Mouse (Mus musculus): ENCODE results near the gene Nrf1.

The Nrf1 gene

DNA sequence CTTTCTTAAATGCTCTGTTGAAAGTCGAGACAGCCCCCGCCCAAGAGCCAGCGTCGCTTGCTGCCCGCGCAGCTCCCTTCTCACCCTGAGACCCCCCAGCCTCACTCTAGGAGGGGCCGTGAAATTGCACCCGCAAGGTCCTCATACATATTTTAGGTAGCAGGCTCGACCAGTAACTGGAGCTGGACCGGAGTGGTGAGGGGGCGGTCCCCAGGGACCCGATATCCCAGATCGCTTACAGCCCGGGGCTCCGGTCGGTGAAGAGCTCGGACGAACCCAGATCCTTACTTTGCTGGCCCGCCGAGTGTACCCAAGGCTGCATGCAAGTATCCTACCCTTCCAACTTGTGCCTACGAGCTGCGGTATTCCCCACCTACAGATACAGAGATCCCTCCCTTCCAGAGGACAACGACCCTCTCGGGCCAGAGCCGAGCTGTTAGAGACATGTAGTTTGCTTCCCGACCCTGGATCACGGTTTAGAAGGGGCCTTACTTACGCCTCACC, 128.2 kb downstream of the Nrf1 start:
- DNase-seq (ENCODE audit: low spot score) = no peak

DNA sequence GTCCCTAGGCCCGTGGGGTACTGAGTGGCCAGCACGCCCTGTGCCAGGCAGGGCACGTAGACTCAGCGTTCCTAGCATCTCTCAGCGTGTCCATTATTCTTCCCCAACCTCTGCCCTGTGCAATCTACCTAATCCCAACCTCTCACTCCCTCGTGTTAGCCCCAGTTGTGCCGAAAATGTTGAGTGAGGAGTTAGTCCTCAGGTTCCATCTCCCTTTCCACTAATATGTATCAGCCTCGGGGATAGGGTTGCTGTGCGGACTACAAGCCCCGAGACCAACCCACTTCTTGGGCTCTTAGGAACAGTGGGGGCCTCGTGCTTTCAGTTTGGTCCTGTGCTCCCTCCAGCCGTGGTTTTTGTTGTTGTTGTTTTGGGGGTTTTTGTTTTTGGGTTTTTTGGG, 128.7 kb downstream of the Nrf1 start:
- no peak for DNase-seq (ENCODE audit: low spot score)

DNA sequence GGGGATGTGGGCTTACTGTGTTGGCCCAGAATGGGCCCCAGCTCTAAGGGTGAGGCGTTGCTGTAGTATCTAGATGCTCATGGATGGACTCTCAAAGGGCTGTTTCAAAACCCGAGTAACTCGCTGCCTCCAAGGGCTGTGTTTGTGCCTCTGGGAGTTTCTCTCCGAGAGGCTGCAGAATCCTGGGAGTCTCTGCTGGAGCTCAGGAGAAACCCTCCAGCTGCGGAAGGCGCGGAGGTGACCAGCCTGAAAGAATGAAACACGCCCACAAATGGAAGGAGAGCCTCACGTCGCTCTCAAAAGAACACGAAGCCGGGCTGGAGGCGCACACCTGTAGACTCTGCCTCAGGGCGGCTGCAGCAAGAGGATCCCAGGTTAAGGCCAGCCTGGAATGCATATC, 129.5 kb downstream of the Nrf1 start:
- no peak for DNase-seq (ENCODE audit: low spot score)

DNA sequence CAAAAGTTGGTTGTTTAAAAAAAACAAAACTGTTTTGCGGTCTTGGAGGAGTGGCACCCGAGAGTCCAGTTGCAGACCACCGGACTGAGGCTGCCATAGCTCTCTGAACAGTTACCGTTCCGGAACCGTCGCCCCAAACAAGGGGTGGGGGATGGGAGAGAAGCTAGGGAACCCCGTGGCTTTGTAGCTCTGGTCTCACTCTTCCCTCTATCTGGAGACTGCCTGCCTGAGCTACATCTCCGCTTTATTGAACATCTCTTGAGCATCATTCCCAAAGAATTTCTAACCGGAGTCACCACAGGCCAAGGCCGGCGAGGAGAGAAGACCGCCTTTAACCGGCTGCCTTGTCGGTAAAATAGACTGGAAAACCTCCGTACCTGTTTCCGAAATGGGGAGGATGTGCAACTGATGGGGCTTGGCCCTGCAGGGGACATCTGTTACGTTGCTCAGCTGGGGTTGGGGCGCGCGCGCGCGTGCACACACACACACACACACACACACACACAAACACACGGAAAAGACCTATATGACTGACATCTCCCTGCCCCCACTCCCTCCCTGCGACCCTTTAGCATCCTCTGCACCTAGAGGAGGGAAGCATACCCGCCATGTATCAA, 130.3 kb downstream of the Nrf1 start:
- no peak for DNase-seq (ENCODE audit: low spot score)

DNA sequence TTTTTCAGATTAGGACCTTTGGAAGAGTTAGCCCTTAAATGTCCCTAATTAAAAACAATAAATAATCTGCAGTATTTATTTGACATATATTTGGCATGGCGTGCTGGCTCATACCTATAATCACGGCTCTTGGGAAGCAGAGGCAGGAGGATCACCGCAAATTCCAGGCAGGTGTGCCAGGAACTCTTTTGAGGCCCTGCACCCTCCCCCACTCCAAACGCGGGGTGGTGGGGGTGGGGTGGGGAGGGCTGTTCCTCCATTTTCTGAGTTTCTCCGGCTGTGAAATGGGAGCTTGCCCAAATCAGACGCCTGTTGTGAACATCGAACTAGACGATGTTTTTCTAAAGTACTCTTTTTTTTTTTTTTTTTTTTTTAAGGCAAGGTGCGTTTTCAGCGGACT, 131.3 kb downstream of the Nrf1 start:
- DNase-seq (ENCODE audit: low spot score) = no peak

DNA sequence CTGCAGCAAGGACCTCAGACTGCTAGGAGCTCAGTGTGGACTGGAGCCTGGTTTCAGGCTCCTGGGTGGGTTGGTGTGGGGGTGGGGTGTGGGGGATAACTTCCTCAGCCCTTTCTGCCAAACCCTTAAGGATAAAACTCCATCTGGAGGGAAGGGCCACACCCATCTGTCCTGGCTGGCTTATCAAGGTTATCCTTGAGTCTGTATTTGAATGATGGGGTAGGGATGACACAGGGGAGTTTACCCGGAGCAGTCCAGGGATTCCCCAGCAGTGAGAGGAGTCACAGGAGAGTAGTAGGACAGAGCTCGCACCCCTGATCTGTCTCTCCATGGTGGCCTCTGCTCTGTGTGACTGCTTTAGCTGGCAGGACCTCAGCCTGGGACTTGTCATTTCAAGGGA, 132.5 kb downstream of the Nrf1 start:
- no peak for DNase-seq (ENCODE audit: low spot score)

DNA sequence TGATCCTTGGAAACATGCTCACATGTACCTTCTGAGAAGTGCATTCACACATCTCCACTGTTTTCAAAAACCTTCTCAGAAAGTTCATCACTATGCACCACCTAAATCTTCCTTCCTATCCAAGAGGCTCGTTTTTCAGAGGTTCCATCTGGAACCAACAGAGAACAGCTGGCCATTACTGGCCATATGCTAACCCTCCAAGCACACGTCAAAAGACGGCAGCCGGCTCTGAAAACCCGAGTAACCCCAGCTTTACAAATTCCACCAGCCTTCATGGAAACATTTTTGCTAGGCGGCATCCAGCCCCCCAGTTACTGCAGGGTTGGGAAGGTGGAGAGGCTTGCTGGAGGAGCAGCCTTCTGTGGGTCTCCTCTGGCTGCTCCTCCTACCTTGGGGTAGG, 134.2 kb downstream of the Nrf1 start:
- no peak for DNase-seq (ENCODE audit: low spot score)

DNA sequence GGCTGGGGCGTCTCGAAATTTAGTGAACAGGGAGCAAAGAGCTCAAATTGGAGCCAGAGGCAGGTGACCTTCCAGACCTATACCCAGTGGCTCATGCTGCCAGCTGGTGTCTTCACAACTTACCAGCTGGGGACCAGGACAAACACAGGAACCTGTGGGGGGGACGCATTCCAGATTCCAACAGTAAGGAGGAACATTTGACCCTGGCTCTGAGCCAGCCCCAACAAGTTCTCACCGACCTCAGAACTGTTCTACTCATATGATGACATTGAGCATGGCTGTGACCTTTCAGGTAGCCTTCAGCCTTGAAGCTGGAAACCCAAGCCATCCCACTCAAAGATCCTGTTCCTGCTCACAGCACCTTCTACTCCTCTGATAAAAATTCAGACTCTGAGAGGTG, 135.8 kb downstream of the Nrf1 start:
- DNase-seq (ENCODE audit: low spot score) = no peak

DNA sequence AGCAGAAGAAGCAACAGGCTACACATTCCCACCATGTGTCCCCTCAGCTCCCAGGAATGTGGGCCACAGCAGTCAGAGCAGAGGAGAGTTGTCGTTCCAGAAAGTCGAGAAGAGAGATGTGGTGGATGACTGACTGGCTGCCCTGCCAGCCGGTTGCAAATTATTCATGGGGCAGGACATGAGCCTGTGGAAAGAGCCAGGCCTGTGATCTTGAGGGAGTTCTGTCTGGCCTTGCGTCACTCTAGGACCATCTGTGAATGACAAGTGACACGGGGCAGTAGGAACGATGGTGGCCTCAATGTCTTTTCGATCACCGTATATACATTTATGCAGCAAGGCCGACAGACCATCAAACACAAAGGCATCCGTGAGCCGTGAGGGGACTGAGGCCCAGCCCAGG, 147.9 kb downstream of the Nrf1 start:
- no peak for DNase-seq (ENCODE audit: low spot score)

DNA sequence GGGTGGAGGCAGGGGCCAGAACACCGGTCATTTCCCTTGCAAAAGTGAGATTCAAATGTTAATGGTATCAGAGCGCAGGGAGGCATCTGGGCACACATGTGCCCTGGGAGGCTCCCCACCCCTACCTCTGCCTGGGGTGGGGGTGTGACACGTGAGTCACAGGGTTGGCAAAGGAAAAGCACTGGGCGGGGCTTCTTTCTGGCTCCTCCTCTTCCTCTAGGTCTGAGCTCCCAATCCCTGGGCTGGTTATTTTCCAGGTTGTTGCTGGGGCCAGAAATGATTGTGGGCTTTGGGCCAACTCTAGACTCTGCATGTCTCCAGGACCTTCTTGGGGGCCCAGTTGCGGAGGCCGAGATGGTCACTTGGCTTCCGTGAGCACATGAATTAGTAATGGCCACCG, 148.4 kb downstream of the Nrf1 start:
- DNase-seq (ENCODE audit: low spot score) = no peak

All from urinary bladder, postnatal 14 days (tissue).